Mouse (Mus musculus) kidney, adult 2 months (tissue): ENCODE data around the gene Gm11559. TPM values are rescaled to one million over a fixed set of nuclear protein-coding genes. Genes with fewer than 3 reads are reported as not detected.
"Not testable (repeated sequence)": the region's sequence is repeated elsewhere in the genome, so short reads cannot be mapped to it uniquely, and the experiment has no call there.

ENCODE experiments used
- DNase-seq: peaks from one replicate; pipeline ENCODE4 v3.0.0; 2021
- H3K27ac ChIP-seq: fragments of 200-500 bp; 2 replicates; pipeline ENCODE4 v1.5.1; 2012; ENCODE audit warnings: low read depth, low read length, control low read depth, inconsistent platforms; ENCODE audit not compliant: insufficient read depth
- H3K27me3 ChIP-seq: fragments of 200-500 bp; replicated peaks from 2 replicates; pipeline ENCODE4 v1.6.1; 2012; ENCODE audit warnings: mild to moderate bottlenecking, moderate library complexity, low read length, inconsistent platforms; ENCODE audit not compliant: control insufficient read depth, insufficient read depth
- H3K36me3 ChIP-seq: fragments of 200-500 bp; 2 replicates; pipeline ENCODE4 v1.6.1; 2012; ENCODE audit warnings: mild to moderate bottlenecking, moderate library complexity, low read length, inconsistent platforms; ENCODE audit not compliant: control insufficient read depth, insufficient read depth
- H3K4me1 ChIP-seq: fragments of 200-500 bp; 2 replicates; pipeline ENCODE4 v1.6.1; 2011; ENCODE audit warnings: low read length; ENCODE audit not compliant: control insufficient read depth, insufficient read depth
- H3K4me3 ChIP-seq: fragments of 200-500 bp; 2 replicates; pipeline ENCODE4 v1.5.1; 2011; ENCODE audit warnings: mild to moderate bottlenecking, low read depth, low read length, control low read depth; ENCODE audit not compliant: insufficient read depth
- CTCF ChIP-seq: fragments of 200-500 bp; conservative IDR thresholded peaks from 2 replicates; pipeline ENCODE4 v1.5.1; 2011; ENCODE audit warnings: low read depth, mild to moderate bottlenecking, control low read depth, low read length, moderate library complexity, mixed read lengths; ENCODE audit not compliant: insufficient read depth, insufficient read length
- POLR2A ChIP-seq: fragments of 200-500 bp; IDR thresholded peaks from one replicate; pipeline ENCODE4 v1.6.1; 2011; ENCODE audit warnings: low read depth, low read length, control low read depth
- WGBS: fragments of 180-500 bp; shearing (Covaris S2); methylation state at CpG from one replicate; pipeline ENCODE4 v1.1.7; 2018; 5-methylcytosine and 5-hydroxymethylcytosine counted together
- polyA plus RNA-seq: library from polyadenylated mRNA; depleted of rRNA; stranded (reverse); fragments of >200 nt; gene quantifications from 2 replicates; pipeline ENCODE4 v1.2.3, GENCODE M21; 2012; rRNA removed

Gene Gm11559
- polyA plus RNA-seq, 1 experiment = not detected

DNA sequence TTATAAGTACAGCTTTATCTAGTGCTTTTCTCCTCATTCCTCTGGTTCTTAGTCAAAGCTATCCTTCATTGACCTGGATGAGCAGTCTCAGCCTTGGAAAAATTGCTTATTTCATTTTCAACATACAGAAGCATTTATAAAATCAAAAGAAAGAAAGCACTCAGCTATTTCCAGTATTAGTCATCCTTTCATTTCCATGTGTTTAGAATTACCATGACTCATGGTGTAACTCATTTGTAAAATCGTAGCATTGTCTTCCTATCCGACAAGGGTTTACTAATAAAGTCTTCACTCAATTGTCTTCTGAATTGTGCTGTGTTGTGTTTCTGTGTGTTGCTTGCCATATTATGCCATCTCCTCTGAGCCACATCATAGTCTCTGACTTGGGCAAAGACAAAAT lies 5.5 kb upstream of the Gm11559 start:
- 0 out of 2 replicates have a peak, but pooled peaks cover 1% of the 10 kb centered on the region for H3K27me3 ChIP-seq
- no peak for DNase-seq
- 81% methylated on average over 2 of the region's 2 CpGs for WGBS
- no peaks in the 10 kb centered on the region for H3K36me3 ChIP-seq
- H3K4me1 ChIP-seq = no peaks in the 10 kb centered on the region
- no peak for TF ChIP-seq POLR2A
- TF ChIP-seq CTCF = no peak
- no peak overlapping the region for H3K4me3 ChIP-seq
- H3K27ac ChIP-seq = no peak overlapping the region

DNA sequence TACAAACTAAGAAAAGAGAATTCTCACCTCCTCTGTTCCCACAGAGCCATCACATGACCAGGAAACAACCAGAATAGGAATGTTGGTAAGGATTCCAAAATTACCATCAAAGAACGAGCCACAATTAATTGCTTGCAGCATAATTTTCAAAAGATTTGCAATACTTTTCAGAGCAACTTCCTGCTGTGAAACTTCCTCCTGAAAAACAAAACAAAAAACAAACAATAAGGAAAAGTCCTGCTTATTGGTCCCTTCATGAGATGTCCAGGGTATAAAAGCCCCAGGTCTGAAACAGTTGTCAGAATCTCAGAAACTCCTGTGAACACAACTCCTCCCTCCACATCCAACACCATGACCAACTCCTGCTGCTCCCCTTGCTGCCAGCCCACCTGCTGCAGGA lies 8.8 kb downstream of the Gm11559 start, which contains the start of gene Krtap9-1:
TSS of gene Krtap9-1 (plus strand) at position 301 of the 400 bp plus-strand sequence.
- H3K27me3 ChIP-seq = not testable (repeated sequence)

GRCm38 (mm10) chr11:99878887-99879286 lies 14.6 kb downstream of the Gm11559 start, which contains the start of gene Gm11567:
Gene Gm11567, plus strand, starts transcription at chr11:99879187.
- H3K27ac ChIP-seq, H3K36me3 ChIP-seq, DNase-seq, H3K4me1 ChIP-seq, H3K4me3 ChIP-seq, H3K27me3 ChIP-seq: not testable (repeated sequence)
- 45% methylated on average over 1 of the region's 1 CpGs for WGBS

More for the DNA sequence above, 8.8 kb downstream of the Gm11559 start, which contains the start of gene Krtap9-1:
- not testable (repeated sequence) for H3K36me3 ChIP-seq, H3K4me1 ChIP-seq, H3K4me3 ChIP-seq, DNase-seq, H3K27ac ChIP-seq
- WGBS = 56% methylated on average over 1 of the region's 1 CpGs

DNA sequence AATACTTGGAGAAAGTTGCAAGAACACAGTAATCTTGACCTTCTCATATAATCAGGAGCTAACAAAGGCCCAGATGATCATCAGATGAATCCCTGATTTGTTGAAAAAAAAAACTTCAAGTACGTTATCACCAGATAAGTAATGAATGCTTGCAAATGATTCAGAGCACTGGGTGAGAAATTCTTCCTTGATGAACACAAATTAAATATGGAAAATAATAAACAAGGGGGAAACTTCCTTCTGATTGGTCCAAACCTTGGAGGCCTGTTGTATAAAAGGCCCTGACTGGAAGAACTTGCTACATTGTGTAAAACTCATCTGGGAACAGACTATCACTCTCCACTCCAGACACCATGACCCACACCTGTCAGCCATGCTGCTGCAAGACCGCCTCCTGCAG lies 43.3 kb downstream of the Gm11559 start, which contains the start of gene Krtap31-1:
TSS of gene Krtap31-1 (plus strand) at position 301 of the 400 bp plus-strand sequence.
- no peak for DNase-seq
- H3K4me3 ChIP-seq = no peak within 1 kb of the TSS
- TF ChIP-seq POLR2A = no peak
- TF ChIP-seq CTCF = no peak
- H3K36me3 ChIP-seq = no peaks in the 10 kb centered on the region
- H3K4me1 ChIP-seq = no peaks in the 10 kb centered on the region
- H3K27ac ChIP-seq = no peak within 1 kb of the TSS
- no peaks in the 10 kb centered on the region for H3K27me3 ChIP-seq
- WGBS = 85% methylated on average over 2 of the region's 2 CpGs

GRCm38 (mm10) chr11:99914451-99914850 lies 50.2 kb downstream of the Gm11559 start, which contains the start of gene Gm11565:
Gene Gm11565, plus strand, starts transcription at chr11:99914751.
- H3K27ac ChIP-seq = no peak within 1 kb of the TSS
- H3K27me3 ChIP-seq = no peaks in the 10 kb centered on the region
- no peaks in the 10 kb centered on the region for H3K4me1 ChIP-seq
- H3K36me3 ChIP-seq = no peaks in the 10 kb centered on the region
- no peak within 1 kb of the TSS for H3K4me3 ChIP-seq
- WGBS = 84% methylated on average over 3 of the region's 3 CpGs
- DNase-seq = no peak
- TF ChIP-seq POLR2A = no peak
- TF ChIP-seq CTCF = no peak

Other genes with a start within 250 kb of the Gm11559 start
- gene Krtap2-4, start 249.6 kb upstream of the Gm11559 start, polyA plus RNA-seq = not detected in 2 replicates
- gene Gm11562, start 244.0 kb upstream of the Gm11559 start, polyA plus RNA-seq = not detected in 2 replicates
- not detected in 2 replicates for gene Krtap4-1, start 236.2 kb upstream of the Gm11559 start, polyA plus RNA-seq
- gene Krtap4-2, start 229.4 kb upstream of the Gm11559 start, polyA plus RNA-seq = not detected in 2 replicates
- gene Krtap4-7, start 220.4 kb upstream of the Gm11559 start, polyA plus RNA-seq = not detected in 2 replicates
- gene Gm11555, start 214.2 kb upstream of the Gm11559 start, polyA plus RNA-seq = not detected in 2 replicates
- gene Gm11563, start 205.5 kb upstream of the Gm11559 start, polyA plus RNA-seq = not detected in 2 replicates
- gene Krtap4-6, start 198.5 kb upstream of the Gm11559 start, polyA plus RNA-seq = not detected in 2 replicates
- gene Gm14190, start 173.7 kb upstream of the Gm11559 start, polyA plus RNA-seq = not detected in 2 replicates
- gene Gm14180, start 130.2 kb upstream of the Gm11559 start, polyA plus RNA-seq = not detected in 2 replicates
- not detected in 2 replicates for gene Gm11595, start 91.6 kb upstream of the Gm11559 start, polyA plus RNA-seq
- gene Krtap4-8, start 83.8 kb upstream of the Gm11559 start, polyA plus RNA-seq = not detected in 2 replicates
- gene Krtap4-9, start 79.3 kb upstream of the Gm11559 start, polyA plus RNA-seq = not detected in 2 replicates
- gene Gm11596, start 71.0 kb upstream of the Gm11559 start, polyA plus RNA-seq = not detected in 2 replicates
- not detected in 2 replicates for gene Gm11569, start 65.5 kb upstream of the Gm11559 start, polyA plus RNA-seq
- not detected in 2 replicates for gene Gm11554, start 60.0 kb upstream of the Gm11559 start, polyA plus RNA-seq
- not detected in 2 replicates for gene Krtap4-13, start 54.6 kb upstream of the Gm11559 start, polyA plus RNA-seq
- not detected in 2 replicates for gene Gm11564, start 48.8 kb upstream of the Gm11559 start, polyA plus RNA-seq
- not detected in 2 replicates for gene 2300003K06Rik, start 26.4 kb upstream of the Gm11559 start, polyA plus RNA-seq
- not detected in 2 replicates for gene Krtap4-16, start 12.9 kb upstream of the Gm11559 start, polyA plus RNA-seq
- gene Gm11568, start 6.6 kb upstream of the Gm11559 start, polyA plus RNA-seq = not detected in 2 replicates
- not detected in 2 replicates for gene Krtap9-1, start 8.9 kb downstream of the Gm11559 start, polyA plus RNA-seq
- not detected in 2 replicates for gene Gm11567, start 14.7 kb downstream of the Gm11559 start, polyA plus RNA-seq
- not detected in 2 replicates for gene Krtap31-1, start 43.4 kb downstream of the Gm11559 start, polyA plus RNA-seq
- not detected in 2 replicates for gene Gm11565, start 50.3 kb downstream of the Gm11559 start, polyA plus RNA-seq
- gene Krtap31-2, start 71.8 kb downstream of the Gm11559 start, polyA plus RNA-seq = not detected in 2 replicates
- not detected in 2 replicates for gene Krtap9-5, start 84.0 kb downstream of the Gm11559 start, polyA plus RNA-seq
- not detected in 2 replicates for gene Krtap29-1, start 114.6 kb downstream of the Gm11559 start, polyA plus RNA-seq
- not detected in 2 replicates for gene Krtap16-1, start 122.1 kb downstream of the Gm11559 start, polyA plus RNA-seq
- not detected in 2 replicates for gene Krtap17-1, start 129.5 kb downstream of the Gm11559 start, polyA plus RNA-seq
- gene Krt33a, start 151.7 kb downstream of the Gm11559 start, polyA plus RNA-seq = not detected in 2 replicates
- not detected in 2 replicates for gene Krt33b, start 165.4 kb downstream of the Gm11559 start, polyA plus RNA-seq
- gene Krt34, start 177.1 kb downstream of the Gm11559 start, polyA plus RNA-seq = not detected in 2 replicates
- gene Krt31, start 186.1 kb downstream of the Gm11559 start, polyA plus RNA-seq = not detected in 2 replicates
- not detected in 2 replicates for gene Krt32, start 223.8 kb downstream of the Gm11559 start, polyA plus RNA-seq
- gene Krt35, start 231.8 kb downstream of the Gm11559 start, polyA plus RNA-seq = not detected in 2 replicates
- 0.11 TPM in 1 of 2 replicates, not detected in the other for gene Krt36, start 241.2 kb downstream of the Gm11559 start, polyA plus RNA-seq